ENCODE assay signal across 9 mouse cellular contexts in the genomic region with DNA sequence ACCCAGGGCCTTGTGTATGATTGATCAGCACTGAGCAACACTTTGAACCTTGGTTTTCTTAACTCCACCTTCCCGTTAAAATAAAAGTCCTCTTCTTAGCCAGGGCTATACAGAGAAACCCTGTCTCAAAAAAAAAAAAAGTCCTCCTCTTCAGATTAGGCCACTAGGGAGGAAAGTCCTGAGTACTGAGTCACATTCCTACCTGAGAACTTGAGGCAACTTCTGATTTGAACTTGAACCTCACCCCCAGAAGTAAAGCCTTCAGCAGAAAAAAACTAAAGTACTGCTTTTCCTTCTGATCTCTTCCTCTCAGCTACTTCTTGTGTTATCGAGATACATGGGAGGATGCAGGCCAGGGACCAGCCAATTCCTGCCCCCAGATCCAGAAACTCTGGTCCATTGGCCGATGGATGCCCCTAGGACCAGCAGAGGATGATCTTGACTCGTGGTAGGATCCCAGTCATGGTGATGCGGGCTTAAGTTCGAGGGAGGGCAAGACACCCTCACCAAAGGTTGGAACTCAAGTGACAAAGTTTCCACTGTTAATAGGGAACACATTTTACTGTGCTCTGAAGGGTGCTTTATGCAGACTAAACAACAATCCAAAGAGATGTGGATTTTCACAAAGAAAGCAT. TPM values are rescaled to one million over a fixed set of nuclear protein-coding genes. Genes with fewer than 3 reads are reported as not detected.
DNase-seq lines count a peak whose midpoint lies in the region; ATAC-seq lines count a peak whose summit lies in the region.
"Had no signal": no experiment of that assay in that cellular context is flagged by ENCODE, and none has a peak within 500 bp of the region (broad histone marks: within the 10 kb centered on the region; RNA-seq: fewer than 3 reads in every experiment).

No protein-coding gene starts in this region.

- H3K36me3 ChIP-seq in erythroblast, embryonic 14.5 days (ENCODE audit: control insufficient read depth) = peaks cover 57% of the 10 kb centered on the region
- peaks cover 25% of the 10 kb centered on the region for H3K36me3 ChIP-seq in forebrain, embryonic 14.5 days (ENCODE audit: control insufficient read depth, insufficient read depth, low read length)
- peaks cover 45% of the 10 kb centered on the region for H3K36me3 ChIP-seq in liver, embryonic 13.5 days

- peaks cover 4% of the 10 kb centered on the region; the same call in 1 of the 2 replicates for H3K9me3 ChIP-seq in erythroblast, embryonic 14.5 days (ENCODE audit: control insufficient read depth, low read length)
- H3K9me3 ChIP-seq in forebrain, embryonic 14.5 days (replicated peaks; ENCODE audit: control insufficient read depth, low read length) = no peaks in the 10 kb centered on the region
- no peaks in the 10 kb centered on the region for H3K9me3 ChIP-seq in liver, embryonic 13.5 days (replicated peaks)

- no peak overlapping the region for H3K27ac ChIP-seq in forebrain, embryonic 14.5 days (ENCODE audit: low read depth, low read length)
- H3K27ac ChIP-seq in liver, embryonic 13.5 days = peak overlapping the region; percentile 84

- H3K9ac ChIP-seq in forebrain, embryonic 14.5 days (ENCODE audit: low read length) = peak overlapping the region; percentile 79
- H3K9ac ChIP-seq in liver, embryonic 13.5 days = peak overlapping the region; percentile 76; the same call in 1 of the 2 replicates

- peak overlapping the region; percentile 96 for H3K4me2 ChIP-seq in forebrain, embryonic 14.5 days (ENCODE audit: low read length)
- peak overlapping the region; percentile 88 for H3K4me2 ChIP-seq in liver, embryonic 13.5 days

- DNase-seq in 416B (ENCODE audit: low read depth) = peak; percentile 33
- DNase-seq in forebrain, embryonic 14.5 days (ENCODE audit: low spot score) = no peak
- no peak for DNase-seq in liver, embryonic 13.5 days
- DNase-seq in layer of hippocampus, adult 11-12 months (ENCODE audit: low spot score) = no peak
- DNase-seq in spleen, adult 12 weeks (ENCODE audit: low spot score) = no peak
- DNase-seq: embryo, embryonic 11 days had no signal

- no peak for ATAC-seq in erythroblast, adult 5-6 weeks (replicated peaks; ENCODE audit: low FRiP score, poor library complexity, severe bottlenecking)
- no peak for ATAC-seq in forebrain, embryonic 14.5 days
- ATAC-seq in liver, embryonic 13.5 days (ENCODE audit: low read depth) = no peak
- ATAC-seq in frontal cortex, adult (ENCODE audit: low TSS enrichment) = no peak

- H3K27me3 ChIP-seq in erythroblast, embryonic 14.5 days (ENCODE audit: control insufficient read depth) = peaks cover 5% of the 10 kb centered on the region
- H3K27me3 ChIP-seq in forebrain, embryonic 14.5 days (replicated peaks; ENCODE audit: control insufficient read depth, insufficient read depth, low read length) = peaks cover 10% of the 10 kb centered on the region
- H3K27me3 ChIP-seq in liver, embryonic 13.5 days = 0 out of 2 replicates have a peak, but pooled peaks cover 3% of the 10 kb centered on the region

- WGBS in forebrain, embryonic 14.5 days = 75% methylated on average over 6 of the region's 6 CpGs
- 73% methylated on average over 6 of the region's 6 CpGs for WGBS in liver, embryonic 13.5 days (ENCODE audit: insufficient replicate concordance)

- peak overlapping the region; percentile 65 for H3K4me3 ChIP-seq in erythroblast, embryonic 14.5 days (replicated peaks)
- peak overlapping the region; percentile 58 for H3K4me3 ChIP-seq in forebrain, embryonic 14.5 days (ENCODE audit: low read depth, low read length)
- H3K4me3 ChIP-seq in liver, embryonic 13.5 days (replicated peaks) = peak overlapping the region; percentile 65; the same call in 1 of the 2 replicates

- peaks cover 53% of the 10 kb centered on the region for H3K4me1 ChIP-seq in erythroblast, embryonic 14.5 days (ENCODE audit: control insufficient read depth)
- H3K4me1 ChIP-seq in forebrain, embryonic 14.5 days (ENCODE audit: control insufficient read depth, insufficient read depth, low read length) = peaks cover 23% of the 10 kb centered on the region
- H3K4me1 ChIP-seq in liver, embryonic 13.5 days (replicated peaks) = peaks cover 56% of the 10 kb centered on the region

RNA-seq across cellular contexts. Expression of a gene that starts 2.4 kb away (rescaled TPM):
- 0.34 and 0.71 TPM in 2 replicates for polyA plus RNA-seq in erythroblast, embryonic 14.5 days (2012)
- 1.3 TPM in 1 of 2 replicates, not detected in the other for total RNA-seq in erythroblast, adult 5-6 weeks (2015; ENCODE audit: low replicate concordance)
- 0.51 and 2.6 TPM in 2 replicates for total RNA-seq in erythroblast, adult 5-6 weeks (2017; ENCODE audit: low replicate concordance)
- polyA plus RNA-seq in forebrain, embryonic 14.5 days (2014; fragmentation: Nextera tagmentation; extraction: Ambion mirVana) = 0.77 and 1.3 TPM in 2 replicates
- 0.38 and 0.57 TPM in 2 replicates for polyA plus RNA-seq in liver, embryonic 13.5 days (2015; fragmentation: Nextera tagmentation; extraction: Ambion mirVana)

RNA-seq across cellular contexts. Expression of a gene that starts 6.3 kb away (rescaled TPM):
- polyA plus RNA-seq in erythroblast, embryonic 14.5 days (2012) = 37.5 and 42.8 TPM in 2 replicates
- 14.8 and 33.2 TPM in 2 replicates for total RNA-seq in erythroblast, adult 5-6 weeks (2015; ENCODE audit: low replicate concordance)
- total RNA-seq in erythroblast, adult 5-6 weeks (2017; ENCODE audit: low replicate concordance) = 32.5 and 36.0 TPM in 2 replicates
- 12.9 and 14.4 TPM in 2 replicates for polyA plus RNA-seq in forebrain, embryonic 14.5 days (2014; fragmentation: Nextera tagmentation; extraction: Ambion mirVana)
- polyA plus RNA-seq in liver, embryonic 13.5 days (2015; fragmentation: Nextera tagmentation; extraction: Ambion mirVana) = 5.8 and 6.9 TPM in 2 replicates

RNA-seq across cellular contexts. Expression of a gene that starts 8.2 kb away (rescaled TPM):
- not detected in 2 replicates for polyA plus RNA-seq in erythroblast, embryonic 14.5 days (2012)
- not detected in 2 replicates for total RNA-seq in erythroblast, adult 5-6 weeks (2015; ENCODE audit: low replicate concordance)
- not detected in 2 replicates for total RNA-seq in erythroblast, adult 5-6 weeks (2017; ENCODE audit: low replicate concordance)
- not detected in 2 replicates for polyA plus RNA-seq in forebrain, embryonic 14.5 days (2014; fragmentation: Nextera tagmentation; extraction: Ambion mirVana)
- polyA plus RNA-seq in liver, embryonic 13.5 days (2015; fragmentation: Nextera tagmentation; extraction: Ambion mirVana) = not detected in 2 replicates

RNA-seq across cellular contexts. Expression of a gene that starts 17.5 kb away (rescaled TPM):
- polyA plus RNA-seq in erythroblast, embryonic 14.5 days (2012) = 0.01 TPM in 1 of 2 replicates, not detected in the other
- not detected in 2 replicates for total RNA-seq in erythroblast, adult 5-6 weeks (2015; ENCODE audit: low replicate concordance)
- total RNA-seq in erythroblast, adult 5-6 weeks (2017; ENCODE audit: low replicate concordance) = not detected in 2 replicates
- 0.33 and 0.53 TPM in 2 replicates for polyA plus RNA-seq in forebrain, embryonic 14.5 days (2014; fragmentation: Nextera tagmentation; extraction: Ambion mirVana)
- 0.06 and 0.27 TPM in 2 replicates for polyA plus RNA-seq in liver, embryonic 13.5 days (2015; fragmentation: Nextera tagmentation; extraction: Ambion mirVana)

RNA-seq across cellular contexts. Expression of a gene that starts 30.9 kb away (rescaled TPM):
- polyA plus RNA-seq in erythroblast, embryonic 14.5 days (2012) = 2.3 and 2.7 TPM in 2 replicates
- total RNA-seq in erythroblast, adult 5-6 weeks (2015; ENCODE audit: low replicate concordance) = 7.5 and 9.8 TPM in 2 replicates
- total RNA-seq in erythroblast, adult 5-6 weeks (2017; ENCODE audit: low replicate concordance) = 6.7 and 7.1 TPM in 2 replicates
- 117 and 132 TPM in 2 replicates for polyA plus RNA-seq in forebrain, embryonic 14.5 days (2014; fragmentation: Nextera tagmentation; extraction: Ambion mirVana)
- 50.5 and 52.3 TPM in 2 replicates for polyA plus RNA-seq in liver, embryonic 13.5 days (2015; fragmentation: Nextera tagmentation; extraction: Ambion mirVana)
